Mouse (Mus musculus) T-helper 2 cell (primary cell): ENCODE results near the gene Emilin2.

Source experiments
- in situ Hi-C: fragments of 300-600 bp; cut with MboI, MseI; formaldehyde crosslinking; loops from one replicate; pipeline ENCODE4 v1.15.1; 2025; ENCODE audit warnings: high pct_unique_total_duplicates

The Emilin2 gene

DNA sequence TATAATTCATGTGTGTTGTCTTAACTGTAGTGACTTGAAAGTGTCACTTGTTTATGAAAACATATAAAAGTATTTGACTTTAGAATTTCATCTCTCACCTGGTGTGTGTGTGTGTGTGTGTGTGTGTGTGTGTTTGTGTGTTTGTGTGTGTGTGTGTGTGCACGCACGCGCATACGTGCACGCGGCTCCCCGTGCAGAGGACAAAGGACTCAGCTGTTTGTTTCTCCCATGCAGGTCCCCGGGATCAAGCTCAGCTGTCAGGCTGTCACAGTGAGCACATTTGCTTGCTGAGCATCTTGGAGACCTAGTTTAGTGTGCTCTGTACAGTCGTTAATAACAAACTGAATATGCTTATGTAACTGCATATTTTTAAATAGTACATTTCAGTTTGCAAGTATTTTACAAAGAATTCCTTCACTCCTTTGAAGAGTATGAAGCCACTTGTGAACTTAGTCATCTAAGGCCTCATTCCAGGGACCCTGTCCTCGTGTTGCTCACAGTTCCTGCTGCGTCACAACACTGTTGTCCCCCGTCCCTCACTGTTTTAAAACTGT lies 77.7 kb downstream of the Emilin2 start:
- in situ Hi-C loops, result no loop called here

DNA sequence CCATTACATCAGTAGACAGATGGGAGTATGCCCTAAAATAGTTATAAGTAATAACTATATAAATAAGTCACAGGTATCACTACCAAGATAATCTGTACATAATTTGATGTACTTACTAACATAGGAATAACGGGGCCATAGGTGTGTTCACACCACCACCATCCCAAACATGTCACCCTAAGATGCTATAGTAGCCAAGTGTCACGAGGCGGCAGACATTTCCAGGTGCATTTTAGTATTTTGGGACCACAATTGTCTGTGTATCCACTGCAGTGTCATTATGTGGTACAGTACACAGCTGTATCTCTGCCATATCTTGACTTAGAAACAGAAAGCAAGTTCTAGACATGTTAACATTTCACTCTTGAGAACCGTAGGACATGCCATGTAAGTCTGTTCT lies 78.6 kb downstream of the Emilin2 start:
- in situ Hi-C loops, result no loop called here

DNA sequence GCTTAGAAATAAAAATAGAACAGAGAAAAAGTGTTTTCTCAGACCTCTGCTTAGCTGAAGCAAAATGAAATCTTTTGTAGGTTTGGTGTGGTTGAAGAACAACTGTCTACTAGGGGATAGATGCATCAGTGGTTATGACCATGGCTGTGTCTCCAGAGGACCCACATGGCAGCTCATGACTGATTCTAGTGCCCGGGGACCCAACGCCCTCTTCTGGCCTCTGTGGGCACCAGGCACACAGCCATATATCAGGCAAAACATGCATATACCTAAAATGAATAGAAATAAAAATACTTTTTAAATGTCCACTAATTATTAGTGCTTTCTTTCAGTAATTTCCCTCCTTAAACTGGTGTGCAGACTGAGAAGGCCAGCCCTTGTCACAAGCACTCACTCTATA lies 79.8 kb downstream of the Emilin2 start:
- in situ Hi-C loops, result no loop called here

DNA sequence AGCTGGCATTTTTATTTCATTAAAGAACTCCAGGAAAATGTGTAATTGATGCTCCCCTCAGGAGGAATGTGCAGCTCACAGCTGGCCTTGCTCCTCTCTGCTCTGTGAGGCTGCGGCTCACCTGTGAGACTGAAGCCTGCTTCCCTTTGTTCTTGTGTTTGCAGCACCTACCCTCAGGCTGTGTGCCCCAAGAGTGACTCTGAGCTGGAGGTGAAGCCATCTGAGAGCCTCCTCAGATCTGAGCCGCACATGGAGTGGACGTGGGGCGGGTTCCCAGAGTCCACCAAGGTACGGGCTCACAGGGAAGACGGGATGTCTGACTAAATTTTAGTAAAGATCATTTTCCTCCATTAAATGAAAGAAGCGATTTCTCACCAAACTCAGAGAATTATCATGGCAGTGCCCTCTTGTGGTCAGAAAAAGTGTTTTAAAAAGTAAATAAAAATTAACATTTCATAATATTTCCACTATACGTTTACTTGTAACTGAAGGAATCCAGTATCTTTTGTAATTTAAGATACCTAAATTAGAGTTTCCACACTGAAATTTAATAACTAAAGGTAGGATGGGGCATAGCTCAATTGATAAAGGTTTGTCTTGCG lies 81.6 kb downstream of the Emilin2 start:
- in situ Hi-C loops, result no loop called here

DNA sequence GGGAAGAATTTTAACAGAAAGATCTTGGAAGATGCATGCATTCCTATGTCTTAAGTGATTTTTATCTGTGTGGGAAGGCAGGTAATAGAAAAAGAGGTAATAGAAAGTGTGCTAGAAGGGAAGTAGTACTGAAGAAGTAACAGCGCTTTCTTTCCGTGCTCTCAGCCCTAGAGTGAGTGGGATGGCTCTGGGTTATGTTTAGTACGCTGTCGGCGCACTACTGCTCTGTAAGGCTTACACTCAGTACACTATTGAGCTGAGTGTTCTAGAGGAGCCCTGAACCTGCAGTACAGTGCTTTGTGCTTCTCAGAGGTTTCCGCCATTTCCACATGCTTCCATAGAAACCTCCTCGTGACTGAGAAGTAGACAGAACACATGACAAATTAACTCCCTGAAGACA lies 83.1 kb downstream of the Emilin2 start:
- in situ Hi-C loops, result no loop called here

DNA sequence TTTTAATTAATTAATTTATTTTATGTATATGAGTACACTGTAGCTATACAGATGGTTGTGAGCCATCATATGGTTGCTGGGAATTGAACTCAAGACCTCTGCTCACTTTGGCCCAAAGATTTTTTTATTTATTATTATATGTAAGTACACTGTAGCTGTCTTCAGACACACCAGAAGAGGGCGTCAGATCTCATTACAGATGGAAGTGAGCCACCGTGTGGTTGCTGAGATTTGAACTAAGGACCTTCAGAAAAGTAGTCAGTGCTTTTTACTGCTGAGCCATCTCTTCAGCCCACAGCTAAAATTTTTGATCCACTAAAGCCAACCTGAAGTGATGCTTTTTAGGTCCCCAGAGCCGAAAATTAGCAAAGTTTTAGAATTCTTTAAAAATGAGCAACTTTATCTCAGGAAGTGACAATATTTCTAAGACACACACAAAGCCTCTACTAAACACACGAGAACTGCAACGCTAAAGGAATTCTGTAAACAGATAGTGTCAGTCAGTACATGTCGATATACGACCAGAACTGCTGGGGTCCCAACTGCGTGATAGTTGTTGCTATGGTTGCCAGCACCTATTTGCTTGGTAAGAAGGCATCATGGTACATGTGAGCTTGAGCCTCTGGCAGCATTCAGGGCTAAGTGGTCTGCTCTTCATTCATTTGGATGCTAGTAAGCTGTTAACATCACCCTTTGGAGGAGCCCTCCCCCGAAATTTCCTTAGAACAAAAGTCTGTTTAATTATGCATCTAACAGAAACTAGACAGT lies 84.5 kb downstream of the Emilin2 start:
- in situ Hi-C loops, result no loop called here

DNA sequence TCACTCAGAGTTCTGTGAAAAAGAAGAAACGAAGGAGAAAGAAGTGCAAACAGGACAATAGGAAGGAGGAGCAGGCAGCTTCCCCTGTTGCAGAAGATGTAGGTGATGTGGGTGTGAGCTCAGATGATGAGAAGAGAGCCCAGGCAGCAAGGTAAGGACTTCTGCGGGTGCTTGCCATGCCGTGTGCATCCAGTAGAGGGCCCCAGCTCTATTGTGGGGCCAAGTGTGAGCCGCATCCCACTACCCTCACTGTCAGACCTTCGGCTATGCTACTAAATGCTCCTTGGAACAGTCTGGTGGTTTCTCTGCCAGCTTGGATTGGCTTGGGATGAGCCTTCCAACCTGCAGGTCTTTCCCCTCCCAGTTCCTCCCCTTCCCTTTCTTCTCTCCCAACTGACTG lies 86.7 kb downstream of the Emilin2 start:
- in situ Hi-C loops, result no loop called here

DNA sequence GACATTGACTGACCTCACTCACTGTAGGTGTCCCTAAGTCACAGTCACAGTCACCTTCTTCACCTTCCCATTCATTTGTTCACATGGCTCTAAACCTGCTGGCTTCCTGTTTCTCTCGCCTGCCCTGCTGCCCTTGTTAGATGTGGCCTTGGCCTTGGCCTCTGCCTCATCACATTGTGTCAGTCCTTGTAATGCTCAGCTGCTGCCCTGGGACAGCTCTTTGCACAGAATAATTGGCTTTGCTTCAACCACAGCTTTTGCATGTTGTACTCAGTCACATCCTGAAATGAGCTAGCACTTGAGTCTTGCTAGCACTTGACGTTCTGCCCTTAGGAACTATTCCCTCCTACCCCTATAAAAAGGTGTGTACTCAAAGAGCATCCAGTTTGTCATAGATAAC lies 87.3 kb downstream of the Emilin2 start:
- in situ Hi-C loops, result no loop called here

DNA sequence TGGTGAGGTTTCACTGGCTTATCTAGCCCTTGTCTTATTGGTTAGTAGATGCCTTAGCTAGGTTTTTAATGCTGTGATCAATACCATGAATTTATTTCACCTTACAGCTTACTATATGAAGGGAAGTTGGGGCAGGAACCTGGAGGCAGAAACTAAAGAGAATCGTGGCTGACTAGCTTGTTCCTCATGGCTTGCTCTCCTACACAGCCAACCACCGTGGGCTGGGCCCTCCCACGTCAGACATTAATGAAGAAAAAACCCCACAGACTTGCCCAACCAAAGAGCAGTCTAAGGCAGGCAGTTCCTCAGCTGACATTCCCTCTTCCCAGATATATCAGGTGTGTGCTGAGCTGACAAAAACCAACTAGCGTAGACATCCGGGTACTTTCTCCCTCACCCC lies 88.1 kb downstream of the Emilin2 start:
- in situ Hi-C loops, result no loop called here

DNA sequence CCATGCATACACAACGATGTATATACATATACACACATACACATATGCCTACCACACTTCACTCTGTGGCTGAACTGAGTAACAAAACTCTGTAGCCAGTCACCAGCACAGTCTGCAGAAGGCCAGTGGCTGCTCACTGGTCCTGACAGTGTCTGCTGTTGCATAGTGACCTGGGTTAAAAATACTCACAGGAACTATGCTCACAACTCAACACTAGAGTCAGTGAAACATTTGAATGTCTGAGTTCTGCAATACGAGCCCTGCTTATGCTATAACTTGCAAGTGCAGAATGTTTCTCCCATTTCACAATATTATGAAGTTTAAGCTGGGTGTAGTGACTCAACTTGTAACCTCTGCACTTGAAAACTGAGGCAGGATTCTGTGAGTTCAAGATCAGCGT lies 90.4 kb downstream of the Emilin2 start:
- in situ Hi-C loops, result no loop called here

DNA sequence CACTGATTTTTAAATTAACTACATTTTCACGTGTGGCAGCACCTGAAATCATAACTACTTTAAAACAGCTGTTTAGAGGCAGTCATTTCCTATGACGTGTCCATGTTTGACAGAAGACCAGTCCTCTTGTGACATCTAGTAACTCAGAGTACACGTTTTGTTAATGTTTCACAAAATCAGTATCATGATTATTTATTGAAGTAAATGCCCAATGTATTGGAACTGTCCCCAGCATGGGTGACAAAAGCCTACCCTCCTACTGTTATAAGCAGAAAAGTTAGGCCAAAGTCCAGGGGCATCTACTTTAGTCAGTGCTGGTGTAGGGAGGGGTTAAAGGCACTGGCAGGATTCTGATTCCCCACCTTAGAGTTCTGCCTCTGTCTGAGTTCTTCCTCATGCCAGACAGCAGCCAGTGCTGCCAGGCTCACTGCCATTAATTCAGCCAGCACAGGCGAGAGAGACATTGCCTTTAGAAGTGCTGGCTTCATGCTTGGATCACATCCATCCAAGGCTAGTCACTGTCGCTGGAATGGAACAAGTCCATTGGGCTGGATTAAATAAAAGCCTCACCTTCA lies 94.6 kb downstream of the Emilin2 start:
- in situ Hi-C loops, result no loop called here

DNA sequence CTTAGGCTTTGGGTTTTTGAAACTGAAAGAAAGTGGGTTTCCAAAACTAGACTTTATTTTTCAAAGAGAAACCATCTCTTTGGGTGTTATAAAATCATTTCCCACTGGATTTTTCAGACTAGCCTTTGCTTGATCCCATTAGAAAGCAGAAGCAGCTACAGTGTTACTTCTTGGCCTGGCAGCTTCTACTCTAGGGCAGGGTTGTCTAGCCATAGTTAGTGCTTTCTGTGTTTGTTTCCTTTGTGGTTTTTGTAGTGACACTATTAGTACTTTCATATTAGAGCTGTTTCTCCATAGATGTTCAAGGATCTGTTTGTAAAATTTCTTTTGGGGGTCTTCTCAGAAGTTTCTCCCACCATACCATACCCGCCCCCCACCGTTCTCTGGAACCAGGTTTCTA lies 95.5 kb downstream of the Emilin2 start:
- in situ Hi-C loops, result no loop called here

DNA sequence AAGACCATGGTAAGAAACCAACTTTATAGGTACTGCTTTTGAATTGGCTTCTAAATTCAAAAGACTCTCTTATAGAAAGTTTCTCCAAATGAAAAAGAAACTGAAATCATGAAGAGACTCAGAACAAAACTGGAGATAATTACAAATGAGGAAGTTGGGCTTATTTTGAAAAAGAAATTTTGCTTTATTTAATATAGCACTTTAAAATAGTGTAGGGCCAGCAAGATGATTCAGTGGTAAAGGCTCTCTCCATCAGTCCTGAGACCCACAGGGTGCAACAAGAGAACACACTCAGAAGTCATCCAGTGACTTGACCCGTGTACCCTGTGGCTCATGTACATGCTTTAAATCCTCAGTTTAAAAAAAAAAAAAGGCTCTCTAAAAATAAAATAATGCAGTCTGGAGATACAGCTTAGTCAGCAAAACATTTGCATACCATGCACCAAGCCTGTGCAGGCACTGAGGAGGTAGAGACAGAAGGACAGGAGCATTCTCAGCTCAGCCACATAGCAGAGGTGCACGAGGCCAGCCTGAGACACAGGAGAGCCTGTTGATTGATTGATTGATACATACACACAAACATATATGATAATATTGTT lies 96.4 kb downstream of the Emilin2 start:
- in situ Hi-C loops, result no loop called here

DNA sequence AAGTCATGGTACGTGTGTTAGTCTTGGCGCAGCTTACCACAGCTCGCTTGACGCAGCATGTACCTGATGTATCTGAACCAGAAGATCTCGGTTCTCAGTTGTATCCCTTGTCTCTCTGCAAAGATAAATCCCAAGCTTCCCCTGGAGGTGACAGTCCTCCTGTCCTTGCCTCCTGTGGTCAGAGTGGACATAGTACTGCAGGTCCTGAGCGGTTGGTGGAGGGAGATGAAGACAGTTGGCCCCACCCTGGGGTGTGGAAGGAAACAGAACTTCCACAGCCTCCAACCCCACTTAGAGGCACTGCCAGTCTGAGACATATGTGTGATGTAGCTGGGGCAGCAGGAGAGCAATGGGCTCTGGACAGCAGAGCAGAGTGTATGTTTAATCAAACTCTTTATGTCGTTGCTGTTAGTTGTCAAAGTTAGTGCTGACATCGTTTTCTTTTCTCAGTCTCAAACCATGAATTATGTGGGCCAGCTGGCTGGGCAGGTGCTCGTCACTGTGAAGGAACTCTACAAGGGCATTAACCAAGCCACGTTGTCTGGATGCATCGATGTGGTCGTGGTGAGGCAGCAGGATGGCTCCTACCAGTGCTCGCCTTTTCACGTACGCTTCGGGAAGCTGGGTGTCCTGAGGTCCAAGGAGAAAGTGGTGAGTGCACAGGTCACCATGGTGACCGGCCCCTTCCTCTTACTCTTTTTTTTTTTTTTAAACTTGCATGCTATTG lies 97.1 kb downstream of the Emilin2 start:
- in situ Hi-C loops, result no loop called here

DNA sequence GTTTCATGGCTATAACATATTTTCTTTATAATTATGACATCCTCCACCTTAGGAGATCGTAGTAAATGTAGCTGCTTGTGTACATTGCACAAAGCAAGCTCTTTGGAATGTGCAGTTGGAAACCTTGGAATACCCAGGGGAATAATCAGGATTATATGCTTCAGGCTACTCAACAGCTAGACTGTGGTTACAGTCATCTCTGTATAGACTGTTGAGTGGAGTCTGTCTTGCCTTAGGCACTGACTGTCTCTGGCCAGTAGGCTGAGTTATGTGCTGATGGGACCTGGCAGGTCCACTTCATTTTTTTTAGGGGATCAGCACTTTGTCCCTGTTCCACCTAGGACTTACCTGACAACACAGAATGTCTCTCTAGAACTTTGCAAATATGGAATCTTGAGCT lies 98.1 kb downstream of the Emilin2 start:
- in situ Hi-C loops, result no loop called here

DNA sequence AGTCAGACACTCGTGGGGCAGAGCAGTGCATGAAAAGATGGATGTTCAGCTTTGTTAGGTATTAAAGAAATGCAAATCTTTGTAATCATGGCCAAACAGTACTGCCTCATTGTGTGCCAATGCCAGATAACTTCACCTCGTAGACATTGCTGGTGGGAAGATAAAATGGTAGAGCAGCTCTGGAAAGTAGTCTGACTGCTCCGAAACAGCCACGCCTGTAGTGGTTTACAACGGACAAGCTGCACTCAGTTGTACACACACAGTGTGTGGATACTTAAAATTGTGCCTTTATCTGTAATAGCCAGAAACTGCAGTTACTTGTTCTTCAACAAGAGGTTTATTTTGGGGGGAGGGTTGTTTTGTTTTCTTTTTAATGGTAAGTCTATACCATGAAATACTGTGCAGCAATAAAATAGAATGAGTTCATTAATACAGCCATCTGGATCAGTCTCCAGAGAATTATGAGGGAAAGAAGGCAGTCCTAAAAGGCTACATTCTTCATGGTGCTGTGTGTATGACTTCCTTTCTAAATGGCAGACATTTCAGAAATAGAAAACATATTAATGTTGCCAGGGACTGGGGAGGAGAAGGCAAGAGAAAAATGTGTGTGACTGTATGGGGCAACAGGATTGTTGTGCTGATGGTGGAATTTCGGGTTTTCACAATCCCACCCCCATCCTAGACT lies 99.7 kb downstream of the Emilin2 start:
- in situ Hi-C loops, result no loop called here

DNA sequence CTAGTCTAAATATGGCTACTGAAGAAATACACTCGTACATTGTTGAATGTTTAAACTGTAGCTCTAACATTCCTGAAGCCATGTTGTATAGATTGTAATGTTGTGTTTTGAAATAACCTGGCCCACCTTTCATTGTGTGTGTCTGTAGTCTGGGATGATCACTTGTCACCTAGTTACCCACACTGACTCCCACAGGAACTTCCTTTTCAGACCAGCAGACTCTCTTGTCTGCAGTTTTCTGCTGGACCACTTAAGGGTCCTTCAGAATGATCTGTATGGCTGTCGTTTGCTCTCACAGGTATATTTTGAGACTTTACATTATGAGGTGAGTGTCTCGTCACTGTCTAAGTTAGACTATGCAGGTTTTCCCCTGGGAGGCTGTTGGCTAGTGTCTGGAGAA lies 101.8 kb downstream of the Emilin2 start:
- in situ Hi-C loops, result no loop called here

DNA sequence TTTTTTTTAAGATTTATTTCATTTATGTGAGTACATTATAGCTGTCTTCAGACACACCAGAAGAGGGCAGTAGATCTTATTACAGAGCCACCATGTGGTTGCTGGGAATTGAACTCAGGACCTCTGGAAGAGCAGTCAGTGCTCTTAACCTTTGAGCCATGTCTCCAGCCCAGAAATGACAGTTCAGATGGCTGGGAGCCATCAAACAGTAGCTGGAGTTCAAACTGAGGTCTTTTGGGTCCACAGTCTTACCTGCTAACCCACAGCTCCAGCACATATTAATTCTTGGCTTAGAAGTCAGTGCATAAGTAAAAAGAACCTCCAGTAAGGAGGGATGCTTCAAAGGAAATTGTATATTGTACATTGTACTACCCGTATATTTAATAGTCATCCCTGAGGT lies 102.9 kb downstream of the Emilin2 start:
- in situ Hi-C loops, result no loop called here

DNA sequence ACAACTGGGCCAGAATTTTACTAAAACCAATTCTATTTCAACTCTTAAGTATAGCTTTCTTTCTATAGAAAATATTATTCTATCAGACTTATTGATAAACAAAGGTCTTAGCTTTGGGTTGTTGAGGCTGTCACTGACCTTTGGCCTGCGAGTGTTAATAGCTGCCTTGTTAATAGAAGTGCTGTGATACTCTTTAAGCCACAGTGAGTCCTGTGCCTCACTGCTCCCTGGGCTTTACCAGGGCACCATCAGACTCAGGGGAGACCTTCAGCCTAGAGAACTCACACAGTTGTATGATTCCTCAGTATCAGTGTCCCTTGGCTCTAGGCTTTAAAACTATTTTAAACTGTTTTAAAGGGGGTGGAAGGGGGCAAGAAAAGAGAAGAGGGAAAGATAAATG lies 103.4 kb downstream of the Emilin2 start:
- in situ Hi-C loops, result no loop called here

DNA sequence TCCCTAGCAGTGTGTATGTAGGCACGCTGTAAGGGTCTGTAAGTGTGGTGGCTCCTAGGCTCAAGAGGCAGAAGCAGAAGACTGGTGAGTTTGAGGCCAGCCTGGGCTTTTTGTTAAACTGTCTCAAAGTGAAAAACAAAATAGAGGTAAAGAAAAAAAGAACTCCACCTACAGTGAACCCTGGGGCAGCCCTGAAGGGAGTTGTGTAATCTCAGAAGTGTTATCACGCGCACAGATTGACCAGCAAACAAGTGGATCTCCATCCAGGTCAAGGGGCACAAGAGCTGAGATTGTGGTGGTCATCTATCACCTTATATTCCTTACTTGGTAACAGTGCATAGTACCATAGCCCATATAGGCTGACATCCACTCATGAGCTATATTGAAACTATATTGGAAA lies 104.5 kb downstream of the Emilin2 start:
- in situ Hi-C loops, result no loop called here

DNA sequence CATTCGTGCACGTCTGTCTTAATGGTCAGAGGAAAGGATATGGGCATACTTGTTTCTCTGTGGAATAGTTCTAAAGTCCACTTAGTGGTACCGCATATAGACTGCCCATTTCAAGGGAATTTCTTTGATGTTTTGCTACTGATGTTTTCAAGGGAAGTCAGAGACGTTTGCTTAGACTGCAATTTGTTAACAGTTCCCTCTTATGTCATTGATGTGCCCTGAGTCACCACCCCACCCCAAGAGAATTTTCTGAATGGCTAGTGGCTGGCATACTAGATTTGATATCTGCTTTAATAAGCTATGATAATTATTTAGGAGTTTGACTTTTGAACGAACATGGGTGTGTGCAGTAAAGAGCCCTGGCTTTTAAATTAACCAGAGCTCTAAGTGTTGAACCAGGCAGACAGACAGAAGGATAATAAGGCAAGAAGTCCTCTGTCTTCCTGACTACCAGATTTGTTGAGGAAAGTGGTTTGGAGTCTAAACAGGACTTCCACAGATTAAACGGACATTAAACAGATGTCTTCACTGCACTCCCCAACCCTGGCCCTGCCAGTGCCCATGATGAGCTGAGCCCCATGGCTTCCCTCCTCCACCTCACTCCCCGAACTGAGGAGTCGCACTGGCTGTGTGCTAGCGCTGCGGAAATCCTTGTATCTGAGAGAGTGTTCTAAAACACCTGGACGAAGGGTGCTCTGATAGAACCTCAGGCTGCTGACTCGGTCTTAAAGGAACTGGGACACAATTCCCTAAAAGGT lies 105.5 kb downstream of the Emilin2 start:
- in situ Hi-C loops, result no loop called here
